Mouse (Mus musculus): Measurements from ENCODE around the gene Fscn1. TPM values are rescaled to one million over a fixed set of nuclear protein-coding genes. Genes with fewer than 3 reads are reported as not detected.
A peak's percentile ranks its signal among the peaks of the same experiment; 100 is the strongest.

The Fscn1 gene
- polyA plus RNA-seq, 1 experiment from 2014 or later = 230 TPM

DNA sequence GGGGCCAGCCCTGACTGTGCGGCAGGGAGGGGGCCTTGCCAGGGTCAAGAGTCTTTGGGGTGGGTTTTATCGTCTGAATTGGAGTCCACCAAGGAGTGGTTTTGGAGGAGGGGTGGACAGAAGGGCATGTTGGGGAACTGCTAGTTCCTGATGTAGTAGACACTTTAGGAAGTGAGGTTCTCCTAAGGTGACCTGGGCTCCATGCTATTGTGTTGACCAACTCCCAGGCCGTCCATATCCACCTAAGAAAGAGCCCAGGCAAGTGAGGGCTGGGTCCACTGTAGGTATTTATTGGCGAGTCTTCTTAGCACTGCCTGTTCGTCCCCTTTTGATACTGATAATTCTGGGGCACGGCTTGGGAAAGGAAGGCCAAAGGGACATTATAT, 39.1 kb upstream of the Fscn1 start:
- Histone ChIP-seq H3K4me3 (ENCODE audit: low read depth, low read length) (no peak overlapping the region), H3K4me2 (ENCODE audit: low read length) (no peak overlapping the region; the same call in 1 of the 2 replicates), H3K4me1 (replicated peaks; ENCODE audit: control insufficient read depth, insufficient read depth, low read length) (peaks cover 5% of the 10 kb centered on the region), H3K27me3 (replicated peaks; ENCODE audit: control insufficient read depth, insufficient read depth, low read length) (no peaks in the 10 kb centered on the region), H3K9ac (ENCODE audit: low read length) (no peak overlapping the region), H3K27ac (ENCODE audit: low read depth) (peak overlapping the region; percentile 51; the same call in 1 of the 2 replicates), H3K36me3 (ENCODE audit: control insufficient read depth, insufficient read depth, low read length) (no peaks in the 10 kb centered on the region), H3K9me3 (ENCODE audit: control insufficient read depth, low read length) (no peaks in the 10 kb centered on the region)
- ATAC-seq (replicated peaks; ENCODE audit: low FRiP score, low TSS enrichment, low read depth) (peak; percentile 57), DNase-seq (ENCODE audit: low spot score) (no peak)
- 56% methylated on average over 6 of the region's 6 CpGs for WGBS

GRCm38 (mm10) chr5:142922251-142922650, 37.9 kb upstream of the Fscn1 start:
- WGBS = 79% methylated on average over 5 of the region's 5 CpGs
- Histone ChIP-seq H3K27ac (ENCODE audit: low read depth) (no peak overlapping the region), H3K4me3 (ENCODE audit: low read depth, low read length) (no peak overlapping the region), H3K9me3 (ENCODE audit: control insufficient read depth, low read length) (no peaks in the 10 kb centered on the region), H3K4me2 (ENCODE audit: low read length) (no peak overlapping the region), H3K9ac (ENCODE audit: low read length) (no peak overlapping the region), H3K27me3 (replicated peaks; ENCODE audit: control insufficient read depth, insufficient read depth, low read length) (no peaks in the 10 kb centered on the region), H3K4me1 (replicated peaks; ENCODE audit: control insufficient read depth, insufficient read depth, low read length) (peaks cover 17% of the 10 kb centered on the region), H3K36me3 (ENCODE audit: control insufficient read depth, insufficient read depth, low read length) (no peaks in the 10 kb centered on the region)
- DNase-seq (ENCODE audit: low spot score) = no peak
- no peak for ATAC-seq (replicated peaks; ENCODE audit: low FRiP score, low TSS enrichment, low read depth)

DNA sequence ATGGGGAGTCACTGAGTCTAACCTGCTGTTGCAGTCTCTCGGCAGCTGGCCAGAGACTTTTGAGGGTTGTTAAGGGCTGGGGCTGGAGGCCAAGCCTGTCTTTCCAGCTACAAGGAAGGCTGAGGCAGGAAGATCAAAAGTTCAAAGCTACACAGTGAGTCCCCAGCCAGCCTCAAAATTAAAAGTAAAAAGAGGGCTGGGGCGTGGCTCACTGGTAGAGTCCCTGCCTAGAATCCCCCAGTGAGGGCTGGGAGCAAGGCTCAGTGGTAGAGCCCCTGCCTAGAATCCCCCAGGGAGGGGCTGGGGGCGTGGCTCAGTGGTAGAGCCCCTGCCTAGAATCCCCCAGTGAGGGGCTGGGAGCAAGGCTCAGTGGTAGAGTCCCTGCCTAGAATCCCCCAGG, 36.4 kb upstream of the Fscn1 start:
- Histone ChIP-seq H3K9ac (ENCODE audit: low read length) (no peak overlapping the region), H3K36me3 (ENCODE audit: control insufficient read depth, insufficient read depth, low read length) (no peaks in the 10 kb centered on the region), H3K27ac (ENCODE audit: low read depth) (no peak overlapping the region), H3K4me1 (replicated peaks; ENCODE audit: control insufficient read depth, insufficient read depth, low read length) (peaks cover 24% of the 10 kb centered on the region), H3K27me3 (replicated peaks; ENCODE audit: control insufficient read depth, insufficient read depth, low read length) (no peaks in the 10 kb centered on the region), H3K4me2 (ENCODE audit: low read length) (no peak overlapping the region), H3K4me3 (ENCODE audit: low read depth, low read length) (no peak overlapping the region), H3K9me3 (ENCODE audit: control insufficient read depth, low read length) (no peaks in the 10 kb centered on the region)
- DNase-seq (ENCODE audit: low spot score) (no peak), ATAC-seq (replicated peaks; ENCODE audit: low FRiP score, low TSS enrichment, low read depth) (no peak)
- 92% methylated on average over 3 of the region's 3 CpGs for WGBS

GRCm38 (mm10) chr5:142924336-142924959, 35.7 kb upstream of the Fscn1 start:
- Histone ChIP-seq H3K4me1 (replicated peaks; ENCODE audit: control insufficient read depth, insufficient read depth, low read length) (peaks cover 31% of the 10 kb centered on the region), H3K9ac (ENCODE audit: low read length) (no peak overlapping the region), H3K4me2 (ENCODE audit: low read length) (no peak overlapping the region), H3K9me3 (ENCODE audit: control insufficient read depth, low read length) (no peaks in the 10 kb centered on the region), H3K27me3 (replicated peaks; ENCODE audit: control insufficient read depth, insufficient read depth, low read length) (no peaks in the 10 kb centered on the region), H3K27ac (ENCODE audit: low read depth) (no peak overlapping the region), H3K36me3 (ENCODE audit: control insufficient read depth, insufficient read depth, low read length) (no peaks in the 10 kb centered on the region), H3K4me3 (ENCODE audit: low read depth, low read length) (no peak overlapping the region)
- 78% methylated on average over 12 of the region's 12 CpGs for WGBS
- ATAC-seq (replicated peaks; ENCODE audit: low FRiP score, low TSS enrichment, low read depth) (no peak), DNase-seq (ENCODE audit: low spot score) (no peak)

GRCm38 (mm10) chr5:142926204-142926939, 33.8 kb upstream of the Fscn1 start:
- Histone ChIP-seq H3K27me3 (replicated peaks; ENCODE audit: control insufficient read depth, insufficient read depth, low read length) (no peaks in the 10 kb centered on the region), H3K4me3 (ENCODE audit: low read depth, low read length) (0 out of 2 replicates have a peak overlapping the region, but pooled peaks have one; percentile 2), H3K36me3 (ENCODE audit: control insufficient read depth, insufficient read depth, low read length) (no peaks in the 10 kb centered on the region), H3K27ac (ENCODE audit: low read depth) (peak overlapping the region; percentile 92), H3K4me2 (ENCODE audit: low read length) (peak overlapping the region; percentile 37), H3K9me3 (ENCODE audit: control insufficient read depth, low read length) (no peaks in the 10 kb centered on the region), H3K4me1 (replicated peaks; ENCODE audit: control insufficient read depth, insufficient read depth, low read length) (peaks cover 31% of the 10 kb centered on the region), H3K9ac (ENCODE audit: low read length) (peak overlapping the region; percentile 38)
- ATAC-seq (replicated peaks; ENCODE audit: low FRiP score, low TSS enrichment, low read depth) (peak; percentile 80), DNase-seq (ENCODE audit: low spot score) (peak; percentile 75)
- 10% methylated on average over 13 of the region's 13 CpGs for WGBS

GRCm38 (mm10) chr5:142926940-142927228, 33.3 kb upstream of the Fscn1 start:
- no peak for DNase-seq (ENCODE audit: low spot score)
- H3K4me1 ChIP-seq (replicated peaks; ENCODE audit: control insufficient read depth, insufficient read depth, low read length) = peaks cover 31% of the 10 kb centered on the region
- H3K36me3 ChIP-seq (ENCODE audit: control insufficient read depth, insufficient read depth, low read length) = no peaks in the 10 kb centered on the region
- peak overlapping the region; percentile 37 for H3K4me2 ChIP-seq (ENCODE audit: low read length)
- 0 out of 2 replicates have a peak overlapping the region, but pooled peaks have one; percentile 2 for H3K4me3 ChIP-seq (ENCODE audit: low read depth, low read length)
- peak overlapping the region; percentile 38 for H3K9ac ChIP-seq (ENCODE audit: low read length)
- ATAC-seq (replicated peaks; ENCODE audit: low FRiP score, low TSS enrichment, low read depth) = no peak
- 29% methylated on average over 3 of the region's 3 CpGs for whole genome bisulfite sequencing
- H3K9me3 ChIP-seq (ENCODE audit: control insufficient read depth, low read length) = no peaks in the 10 kb centered on the region
- no peaks in the 10 kb centered on the region for H3K27me3 ChIP-seq (replicated peaks; ENCODE audit: control insufficient read depth, insufficient read depth, low read length)
- peak overlapping the region; percentile 92 for H3K27ac ChIP-seq (ENCODE audit: low read depth)

- Histone ChIP-seq H3K4me2 (ENCODE audit: low read length) (peak overlapping the region; percentile 2; the same call in 1 of the 2 replicates), H3K9ac (ENCODE audit: low read length) (no peak overlapping the region)
- ATAC-seq (replicated peaks; ENCODE audit: low FRiP score, low TSS enrichment, low read depth) = no peak
Measured at GRCm38 (mm10) chr5:142927341-142927930, 32.7 kb upstream of the Fscn1 start.

DNA sequence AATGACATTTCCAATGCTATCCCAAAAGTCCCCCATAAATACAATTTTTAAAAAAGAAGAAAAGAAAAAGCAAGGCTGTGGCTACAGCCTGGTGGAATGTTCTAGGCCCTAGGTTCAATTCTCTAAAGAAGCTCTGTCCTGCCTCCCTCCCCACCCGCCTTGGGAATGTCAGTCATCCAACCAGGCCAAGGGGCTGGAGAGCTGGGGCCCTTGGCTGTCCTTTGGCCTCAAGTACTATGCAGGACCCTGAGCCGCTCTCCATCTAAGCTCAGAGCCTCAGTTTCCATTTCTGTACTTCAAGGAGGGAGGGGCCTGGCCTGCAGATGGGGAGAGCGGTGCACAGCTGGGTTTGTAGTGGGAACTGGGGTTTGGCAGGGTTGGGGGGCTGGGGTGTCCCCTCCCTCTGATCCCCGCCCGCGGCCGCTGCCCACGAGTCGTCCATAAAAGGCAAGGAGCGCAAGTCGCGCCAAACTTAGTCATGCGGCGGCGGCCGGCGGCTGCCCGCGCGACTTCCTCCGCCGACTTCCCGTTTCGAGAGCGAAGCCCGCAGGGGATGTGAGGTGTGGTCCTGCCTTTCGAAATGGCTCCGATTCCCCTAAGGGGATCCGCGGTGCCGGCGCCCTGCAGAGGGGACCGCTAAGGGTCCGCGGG, 31.3 kb upstream of the Fscn1 start:
- H3K27me3 ChIP-seq (replicated peaks; ENCODE audit: control insufficient read depth, insufficient read depth, low read length) = no peaks in the 10 kb centered on the region
- H3K4me2 ChIP-seq (ENCODE audit: low read length) = peak overlapping the region; percentile 65
- ATAC-seq (replicated peaks; ENCODE audit: low FRiP score, low TSS enrichment, low read depth) (peak; percentile 16; the same call in 1 of the 2 replicates), DNase-seq (ENCODE audit: low spot score) (peak; percentile 83)
- H3K4me1 ChIP-seq (replicated peaks; ENCODE audit: control insufficient read depth, insufficient read depth, low read length) = peaks cover 31% of the 10 kb centered on the region
- peak overlapping the region; percentile 44 for H3K4me3 ChIP-seq (ENCODE audit: low read depth, low read length)
- no peaks in the 10 kb centered on the region for H3K36me3 ChIP-seq (ENCODE audit: control insufficient read depth, insufficient read depth, low read length)
- peak overlapping the region; percentile 72 for H3K9ac ChIP-seq (ENCODE audit: low read length)
- peak overlapping the region; percentile 94 for H3K27ac ChIP-seq (ENCODE audit: low read depth)
- no peaks in the 10 kb centered on the region for H3K9me3 ChIP-seq (ENCODE audit: control insufficient read depth, low read length)
- 4% methylated on average over 35 of the region's 35 CpGs for whole genome bisulfite sequencing

More at GRCm38 (mm10) chr5:142927341-142927930, 32.7 kb upstream of the Fscn1 start:
- 89% methylated on average over 12 of the region's 12 CpGs for WGBS
- Histone ChIP-seq H3K27me3 (replicated peaks; ENCODE audit: control insufficient read depth, insufficient read depth, low read length) (no peaks in the 10 kb centered on the region), H3K9me3 (ENCODE audit: control insufficient read depth, low read length) (no peaks in the 10 kb centered on the region), H3K4me1 (replicated peaks; ENCODE audit: control insufficient read depth, insufficient read depth, low read length) (peaks cover 31% of the 10 kb centered on the region), H3K36me3 (ENCODE audit: control insufficient read depth, insufficient read depth, low read length) (no peaks in the 10 kb centered on the region), H3K27ac (ENCODE audit: low read depth) (peak overlapping the region; percentile 92), H3K4me3 (ENCODE audit: low read depth, low read length) (no peak overlapping the region)
- no peak for DNase-seq (ENCODE audit: low spot score)
